Mouse (Mus musculus): ENCODE data around the gene Zfhx3. TPM values are rescaled to one million over a fixed set of nuclear protein-coding genes. Genes with fewer than 3 reads are reported as not detected.

Gene Zfhx3
- polyA plus RNA-seq, 1 experiment from 2014 or later, result 60.2 TPM

DNA sequence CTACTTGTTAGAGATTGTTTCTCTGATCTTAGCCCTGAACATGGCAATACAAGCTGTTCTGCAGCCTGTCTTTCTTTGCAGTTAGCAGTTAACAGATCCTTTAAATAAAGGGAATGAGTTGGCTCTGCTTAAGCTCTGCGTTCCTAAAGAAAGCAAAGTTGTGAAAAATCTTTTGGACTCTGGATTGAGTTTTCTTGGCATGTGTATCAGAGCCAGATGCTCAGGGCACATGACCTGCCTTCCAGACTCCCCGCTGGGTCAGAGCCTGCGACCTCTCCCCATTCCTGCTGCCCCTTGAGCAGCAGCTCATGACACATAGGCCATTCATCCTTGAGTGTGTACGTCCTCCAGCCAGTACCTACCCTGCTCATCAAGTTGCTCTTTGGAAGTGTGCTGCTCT is 81.9 kb downstream of the Zfhx3 start:
- no peak for ATAC-seq (replicated peaks)
- 70% methylated on average over 4 of the region's 4 CpGs for WGBS
- Histone ChIP-seq H3K9me3 (no peaks in the 10 kb centered on the region), H3K9ac (no peak overlapping the region), H3K4me3 (no peak overlapping the region), H3K36me3 (replicated peaks) (no peaks in the 10 kb centered on the region), H3K4me1 (0 out of 2 replicates have a peak, but pooled peaks cover 7% of the 10 kb centered on the region), H3K27me3 (replicated peaks) (no peaks in the 10 kb centered on the region), H3K4me2 (no peak overlapping the region), H3K27ac (no peak overlapping the region)

DNA sequence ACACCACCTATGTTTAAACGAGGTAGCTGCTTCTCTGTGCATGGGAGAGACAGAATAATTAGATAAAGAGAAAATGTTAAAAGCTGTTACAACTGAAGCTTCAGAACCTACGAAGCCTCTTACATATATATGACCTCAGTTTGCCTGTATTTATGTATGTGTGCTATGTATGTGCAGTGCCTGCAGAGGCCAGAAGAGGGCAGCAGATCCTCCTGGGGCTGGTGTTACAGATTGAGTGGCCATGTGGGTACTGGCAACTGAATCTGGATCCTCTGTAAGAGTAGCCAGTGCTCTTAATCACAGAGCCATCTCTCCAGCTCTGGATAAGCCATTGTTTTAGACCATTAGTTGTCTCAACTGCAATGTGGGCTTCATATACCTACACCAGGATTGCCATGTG is 82.8 kb downstream of the Zfhx3 start:
- 90% methylated on average over 2 of the region's 2 CpGs for WGBS
- no peak for ATAC-seq (replicated peaks)
- H3K4me2 ChIP-seq, result no peak overlapping the region
- H3K27me3 ChIP-seq (replicated peaks), result no peaks in the 10 kb centered on the region
- H3K4me1 ChIP-seq, result 0 out of 2 replicates have a peak, but pooled peaks cover 7% of the 10 kb centered on the region
- H3K36me3 ChIP-seq (replicated peaks), result no peaks in the 10 kb centered on the region
- no peak overlapping the region for H3K9ac ChIP-seq
- no peaks in the 10 kb centered on the region for H3K9me3 ChIP-seq
- no peak overlapping the region for H3K27ac ChIP-seq
- no peak overlapping the region for H3K4me3 ChIP-seq

GRCm38 (mm10) chr8:108026557-108027440 is 84.4 kb downstream of the Zfhx3 start:
- no peak overlapping the region for H3K4me2 ChIP-seq
- H3K9ac ChIP-seq, result no peak overlapping the region
- ATAC-seq (replicated peaks), result no peak
- 0 out of 2 replicates have a peak, but pooled peaks cover 7% of the 10 kb centered on the region for H3K4me1 ChIP-seq
- no peaks in the 10 kb centered on the region for H3K36me3 ChIP-seq (replicated peaks)
- no peak overlapping the region for H3K4me3 ChIP-seq
- no peaks in the 10 kb centered on the region for H3K9me3 ChIP-seq
- H3K27me3 ChIP-seq (replicated peaks), result no peaks in the 10 kb centered on the region
- 79% methylated on average over 11 of the region's 11 CpGs for WGBS
- H3K27ac ChIP-seq, result no peak overlapping the region

GRCm38 (mm10) chr8:108027561-108028025 is 85.1 kb downstream of the Zfhx3 start:
- H3K9ac ChIP-seq, result no peak overlapping the region
- no peaks in the 10 kb centered on the region for H3K27me3 ChIP-seq (replicated peaks)
- 66% methylated on average over 20 of the region's 20 CpGs for WGBS
- ATAC-seq (replicated peaks), result no peak
- no peak overlapping the region for H3K4me3 ChIP-seq
- H3K4me1 ChIP-seq, result 0 out of 2 replicates have a peak, but pooled peaks cover 7% of the 10 kb centered on the region
- no peaks in the 10 kb centered on the region for H3K9me3 ChIP-seq
- H3K4me2 ChIP-seq, result peak overlapping the region; percentile 21; the same call in 1 of the 2 replicates
- H3K27ac ChIP-seq, result no peak overlapping the region
- no peaks in the 10 kb centered on the region for H3K36me3 ChIP-seq (replicated peaks)

DNA sequence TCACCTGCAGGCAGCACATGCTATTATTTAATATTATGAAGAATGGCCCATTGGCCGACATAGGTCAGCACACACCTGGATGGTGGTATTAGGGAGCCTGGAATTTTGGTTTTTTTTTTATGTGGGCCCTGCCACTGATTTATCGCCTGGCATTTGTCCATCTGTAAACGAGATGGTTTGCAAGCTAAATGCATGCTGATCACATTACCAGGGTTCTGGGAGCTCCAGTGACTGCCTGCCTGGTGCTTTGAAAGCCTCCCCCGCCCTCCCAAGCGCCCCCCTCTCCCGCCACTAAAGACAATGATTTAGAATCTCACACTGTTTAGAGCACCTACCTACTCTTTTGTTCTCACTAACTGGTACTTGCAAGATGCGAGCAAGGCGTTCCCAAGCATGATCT is 86.0 kb downstream of the Zfhx3 start:
- WGBS, result 63% methylated on average over 8 of the region's 8 CpGs

GRCm38 (mm10) chr8:108031159-108031558 is 88.7 kb downstream of the Zfhx3 start:
- no peak for ATAC-seq (replicated peaks)
- Histone ChIP-seq H3K4me3 (no peak overlapping the region), H3K27ac (no peak overlapping the region), H3K9ac (no peak overlapping the region), H3K9me3 (no peaks in the 10 kb centered on the region), H3K36me3 (replicated peaks) (no peaks in the 10 kb centered on the region), H3K4me2 (no peak overlapping the region), H3K27me3 (replicated peaks) (no peaks in the 10 kb centered on the region), H3K4me1 (0 out of 2 replicates have a peak, but pooled peaks cover 7% of the 10 kb centered on the region)
- WGBS, result 90% methylated on average over 3 of the region's 3 CpGs

More for the DNA sequence above, 86.0 kb downstream of the Zfhx3 start:
- Histone ChIP-seq H3K27ac (no peak overlapping the region), H3K9ac (no peak overlapping the region), H3K9me3 (no peaks in the 10 kb centered on the region), H3K36me3 (replicated peaks) (no peaks in the 10 kb centered on the region), H3K4me3 (no peak overlapping the region), H3K4me1 (0 out of 2 replicates have a peak, but pooled peaks cover 7% of the 10 kb centered on the region), H3K4me2 (no peak overlapping the region), H3K27me3 (replicated peaks) (no peaks in the 10 kb centered on the region)
- ATAC-seq (replicated peaks), result no peak

- H3K4me1 ChIP-seq, result no peaks in the 10 kb centered on the region
- no peak overlapping the region for H3K9ac ChIP-seq
- no peak overlapping the region for H3K4me3 ChIP-seq
- WGBS, result 81% methylated on average over 3 of the region's 3 CpGs
- no peaks in the 10 kb centered on the region for H3K36me3 ChIP-seq (replicated peaks)
- no peak overlapping the region for H3K27ac ChIP-seq
- ATAC-seq (replicated peaks), result no peak
- H3K9me3 ChIP-seq, result no peaks in the 10 kb centered on the region
- H3K27me3 ChIP-seq (replicated peaks), result no peaks in the 10 kb centered on the region
- no peak overlapping the region for H3K4me2 ChIP-seq
These were observed 91.6 kb downstream of the Zfhx3 start for GRCm38 (mm10) chr8:108034070-108034469.

GRCm38 (mm10) chr8:108034726-108035125 is 92.3 kb downstream of the Zfhx3 start:
- ATAC-seq (replicated peaks), result no peak
- no peak overlapping the region for H3K9ac ChIP-seq
- H3K36me3 ChIP-seq (replicated peaks), result no peaks in the 10 kb centered on the region
- no peaks in the 10 kb centered on the region for H3K9me3 ChIP-seq
- H3K4me2 ChIP-seq, result no peak overlapping the region
- WGBS, result 70% methylated on average over 6 of the region's 6 CpGs
- no peak overlapping the region for H3K4me3 ChIP-seq
- no peaks in the 10 kb centered on the region for H3K27me3 ChIP-seq (replicated peaks)
- no peaks in the 10 kb centered on the region for H3K4me1 ChIP-seq
- no peak overlapping the region for H3K27ac ChIP-seq

- no peaks in the 10 kb centered on the region for H3K36me3 ChIP-seq (replicated peaks)
- H3K4me3 ChIP-seq, result no peak overlapping the region
- no peaks in the 10 kb centered on the region for H3K27me3 ChIP-seq (replicated peaks)
- no peak overlapping the region for H3K4me2 ChIP-seq
- H3K9me3 ChIP-seq, result no peaks in the 10 kb centered on the region
- H3K9ac ChIP-seq, result no peak overlapping the region
- no peak overlapping the region for H3K27ac ChIP-seq
- WGBS, result 88% methylated on average over 4 of the region's 4 CpGs
- no peak for ATAC-seq (replicated peaks)
- peaks cover 6% of the 10 kb centered on the region; the same call in 1 of the 2 replicates for H3K4me1 ChIP-seq
These were observed 101.2 kb downstream of the Zfhx3 start for GRCm38 (mm10) chr8:108043618-108044017.

DNA sequence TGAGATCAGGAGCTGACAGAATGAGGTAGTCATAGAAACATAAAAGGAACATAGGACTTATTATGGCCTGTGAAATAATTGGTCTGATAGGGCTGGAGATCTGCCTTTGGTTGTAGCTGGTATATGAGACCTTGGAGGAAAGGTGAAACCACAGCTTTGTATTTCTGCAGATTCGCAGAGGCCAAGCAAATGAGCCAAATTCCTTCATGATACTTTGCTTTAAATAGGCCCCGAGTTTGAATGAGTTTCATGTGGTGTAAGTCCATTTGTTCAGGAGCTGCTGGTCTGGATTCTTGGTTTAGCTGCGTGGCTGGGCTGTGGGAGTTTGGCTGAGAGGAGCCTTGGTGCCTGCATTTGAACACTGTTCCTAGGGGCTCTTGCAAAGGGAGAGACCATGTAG is 101.7 kb downstream of the Zfhx3 start:
- ATAC-seq (replicated peaks), result no peak
- Histone ChIP-seq H3K4me2 (no peak overlapping the region), H3K27me3 (replicated peaks) (no peaks in the 10 kb centered on the region), H3K27ac (no peak overlapping the region), H3K36me3 (replicated peaks) (no peaks in the 10 kb centered on the region), H3K4me3 (no peak overlapping the region), H3K9ac (no peak overlapping the region), H3K9me3 (no peaks in the 10 kb centered on the region), H3K4me1 (peaks cover 6% of the 10 kb centered on the region; the same call in 1 of the 2 replicates)
- 81% methylated on average over 3 of the region's 3 CpGs for WGBS

GRCm38 (mm10) chr8:108056241-108056640 is 113.8 kb downstream of the Zfhx3 start:
- Histone ChIP-seq H3K4me2 (no peak overlapping the region), H3K36me3 (replicated peaks) (no peaks in the 10 kb centered on the region), H3K4me3 (no peak overlapping the region), H3K4me1 (peaks cover 16% of the 10 kb centered on the region), H3K27ac (peak overlapping the region; percentile 46), H3K9me3 (no peaks in the 10 kb centered on the region), H3K27me3 (replicated peaks) (no peaks in the 10 kb centered on the region), H3K9ac (no peak overlapping the region)
- ATAC-seq (replicated peaks), result no peak
- 24% methylated on average over 5 of the region's 5 CpGs for WGBS

DNA sequence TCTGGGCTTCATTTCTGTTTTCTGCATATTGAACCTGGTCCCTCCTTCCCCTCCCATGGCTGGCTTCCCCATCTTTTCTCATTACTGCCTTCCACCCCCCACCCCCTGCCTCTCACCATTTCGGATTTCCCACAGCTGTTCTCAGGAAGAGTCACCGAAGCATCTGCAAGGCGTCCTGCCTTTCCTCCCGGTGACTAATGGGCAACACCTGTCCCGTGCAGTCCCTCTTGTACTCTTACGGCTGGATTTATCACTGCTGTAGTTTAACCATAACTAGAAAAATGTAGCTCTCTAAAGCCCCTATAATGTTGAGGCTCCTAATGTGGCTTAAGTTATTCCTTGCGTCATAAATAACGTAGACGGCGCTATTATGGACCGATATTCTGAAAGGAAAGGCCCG is 119.5 kb downstream of the Zfhx3 start:
- H3K36me3 ChIP-seq (replicated peaks), result no peaks in the 10 kb centered on the region
- no peak for ATAC-seq (replicated peaks)
- WGBS, result 91% methylated on average over 12 of the region's 12 CpGs
- no peak overlapping the region for H3K4me2 ChIP-seq
- H3K9ac ChIP-seq, result no peak overlapping the region
- no peak overlapping the region for H3K4me3 ChIP-seq
- no peaks in the 10 kb centered on the region for H3K27me3 ChIP-seq (replicated peaks)
- no peak overlapping the region for H3K27ac ChIP-seq
- peaks cover 3% of the 10 kb centered on the region for H3K4me1 ChIP-seq
- no peaks in the 10 kb centered on the region for H3K9me3 ChIP-seq

DNA sequence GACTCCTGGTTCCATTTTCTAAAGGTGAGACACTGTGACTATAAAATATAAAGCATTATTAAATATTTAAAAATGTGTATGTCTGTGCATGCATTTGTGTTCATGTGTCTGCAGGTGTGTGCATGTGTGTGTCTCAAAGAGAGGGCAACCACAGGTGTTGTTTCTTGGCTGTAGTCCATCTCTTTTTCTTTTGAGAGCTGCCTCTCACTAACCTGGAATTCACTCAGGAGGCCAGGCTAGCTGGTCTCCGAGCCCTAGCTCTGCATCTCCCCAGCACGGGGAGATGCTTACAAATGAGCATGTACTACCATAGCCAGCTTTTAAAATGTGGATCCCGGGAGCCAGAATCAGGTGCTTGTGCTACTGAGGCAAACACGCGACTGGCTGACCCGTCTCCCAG is 124.7 kb downstream of the Zfhx3 start:
- H3K4me2 ChIP-seq, result no peak overlapping the region
- H3K27ac ChIP-seq, result no peak overlapping the region
- ATAC-seq (replicated peaks), result no peak
- H3K27me3 ChIP-seq (replicated peaks), result no peaks in the 10 kb centered on the region
- H3K9me3 ChIP-seq, result no peaks in the 10 kb centered on the region
- peaks cover 14% of the 10 kb centered on the region for H3K4me1 ChIP-seq
- no peaks in the 10 kb centered on the region for H3K36me3 ChIP-seq (replicated peaks)
- H3K9ac ChIP-seq, result no peak overlapping the region
- H3K4me3 ChIP-seq, result no peak overlapping the region
- 74% methylated on average over 6 of the region's 6 CpGs for WGBS

Measured in midbrain, embryonic 15.5 days (tissue).